Mouse (Mus musculus): ENCODE results near the gene Tead1.

Gene Tead1

DNA sequence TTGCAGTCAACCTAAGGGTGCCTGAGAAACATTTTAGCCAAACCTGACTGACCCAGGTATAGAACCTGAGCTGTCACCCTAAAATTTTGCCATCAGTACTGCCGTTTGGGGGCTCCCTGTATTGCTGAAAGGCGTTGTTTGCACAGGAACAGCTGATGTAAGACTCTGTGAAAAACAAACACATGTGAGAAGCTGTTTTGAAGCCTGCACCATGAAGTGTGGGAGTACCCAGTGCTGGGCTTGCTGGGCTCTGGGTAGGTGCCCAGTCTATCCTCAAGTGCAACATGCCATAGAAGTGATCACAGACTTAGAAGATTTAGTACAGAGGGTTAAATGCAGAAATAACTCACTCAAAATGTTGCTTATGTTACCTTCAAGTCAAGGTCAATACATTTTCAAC, 49.3 kb downstream of the Tead1 start:
- DNase-seq (ENCODE audit: low spot score in 2 of 2), result no peak

DNA sequence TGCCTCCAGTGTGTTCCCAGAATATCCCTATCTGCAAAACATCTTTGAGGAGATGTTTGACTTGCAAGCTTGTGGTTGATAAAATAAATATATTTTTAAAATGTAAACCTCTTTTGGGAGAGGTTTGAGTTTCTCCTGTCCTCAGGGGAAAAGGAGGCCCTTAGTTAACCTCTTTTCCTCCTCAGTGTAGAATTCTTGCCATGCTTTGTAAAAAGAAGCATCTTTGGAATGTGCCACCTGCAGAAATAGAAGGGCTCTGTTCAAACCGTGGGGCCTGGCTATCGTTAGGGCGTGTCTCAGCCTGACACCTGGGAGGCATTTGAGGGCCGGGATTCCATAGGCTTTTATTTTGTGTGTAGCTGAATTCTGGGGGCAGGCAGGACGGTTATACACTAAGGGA, 51.1 kb downstream of the Tead1 start:
- DNase-seq (ENCODE audit: low spot score in 2 of 2), result no peak

DNA sequence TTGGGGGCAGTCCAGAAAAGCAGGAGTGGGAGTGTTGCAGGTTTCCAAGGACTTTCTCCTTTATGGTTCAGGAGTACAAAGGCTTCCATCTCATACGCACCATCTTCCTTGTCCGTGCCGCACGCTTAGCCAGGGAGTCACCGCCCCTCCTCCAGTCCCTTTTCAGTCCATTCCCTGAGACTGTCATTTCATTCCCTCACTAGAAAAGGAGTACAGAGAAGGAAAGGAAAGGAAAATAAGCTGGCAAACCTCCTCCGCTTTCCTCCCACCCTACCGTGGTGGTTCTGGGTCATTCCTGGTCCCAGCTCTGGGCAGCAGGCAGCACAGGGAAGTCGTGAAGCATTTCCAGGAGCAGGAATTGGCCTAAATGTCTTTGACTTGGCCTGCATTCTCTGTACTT, 52.5 kb downstream of the Tead1 start:
- no peak for DNase-seq (ENCODE audit: low spot score in 2 of 2)

DNA sequence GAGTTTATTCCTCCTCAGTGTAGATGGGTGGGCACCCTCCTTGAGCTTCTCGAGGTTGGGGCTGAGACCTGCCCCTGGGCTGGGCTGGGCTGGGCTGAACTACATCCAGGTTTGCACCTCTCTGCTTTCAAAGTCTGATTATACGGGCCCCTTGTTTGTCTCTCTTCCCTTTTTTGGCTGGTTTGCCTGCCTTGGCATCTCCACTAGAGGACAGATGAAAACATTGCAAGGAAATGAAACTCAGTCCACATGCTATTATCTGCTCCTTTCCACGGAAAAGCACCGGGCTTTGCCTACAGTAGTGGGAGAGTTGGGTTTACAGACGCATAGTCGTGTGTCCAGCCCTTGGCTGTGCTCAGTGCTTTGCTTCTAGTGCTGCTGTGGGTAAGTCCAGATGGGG, 60.1 kb downstream of the Tead1 start:
- no peak for DNase-seq (ENCODE audit: low spot score in 2 of 2)

DNA sequence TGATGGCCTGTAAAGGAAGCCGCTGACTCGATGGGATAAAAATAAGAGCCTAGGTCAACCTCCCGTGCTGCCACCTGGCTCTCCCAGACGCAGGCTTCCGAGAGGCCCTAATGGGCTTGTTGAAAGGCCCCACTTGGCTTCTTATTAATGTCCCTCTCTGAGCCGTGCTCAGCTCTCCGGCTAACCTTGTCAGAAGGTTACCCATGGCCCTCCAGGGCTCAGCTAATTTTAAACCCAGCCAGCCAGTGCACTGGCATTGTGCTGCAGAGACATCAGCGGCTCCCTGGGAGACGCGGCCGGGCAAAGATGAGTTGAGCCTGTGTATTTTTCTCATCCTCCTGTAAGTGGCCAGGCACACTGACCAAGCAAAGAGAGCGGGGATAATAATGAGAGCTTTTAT, 62.7 kb downstream of the Tead1 start:
- no peak for DNase-seq (ENCODE audit: low spot score in 2 of 2)

GRCm38 (mm10) chr7:112743063-112743462, 63.9 kb downstream of the Tead1 start:
- DNase-seq (ENCODE audit: low spot score in 2 of 2), result no peak

- DNase-seq (ENCODE audit: low spot score in 2 of 2), result no peak
These were observed 64.7 kb downstream of the Tead1 start for GRCm38 (mm10) chr7:112743621-112744395.

DNA sequence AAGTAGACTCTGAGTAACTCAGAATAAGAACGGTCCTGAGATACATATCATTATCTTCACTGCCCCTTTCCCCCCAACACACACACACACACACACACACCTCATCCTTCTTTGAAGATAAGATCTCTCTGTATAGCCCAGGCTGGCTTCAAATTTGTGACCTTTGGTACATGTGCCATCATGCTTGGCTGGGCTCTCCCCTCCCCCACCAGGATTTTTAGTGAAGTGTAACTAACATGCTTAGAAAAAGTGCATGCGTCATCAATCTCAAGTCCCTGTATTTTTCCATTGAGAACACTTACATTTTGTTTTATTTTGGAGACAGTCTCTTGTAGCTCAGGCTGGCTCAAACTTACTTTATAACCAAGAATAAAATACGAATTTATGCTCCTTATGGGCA, 68.1 kb downstream of the Tead1 start:
- no peak for DNase-seq (ENCODE audit: low spot score in 2 of 2)

GRCm38 (mm10) chr7:112747836-112748235, 68.7 kb downstream of the Tead1 start:
- DNase-seq (ENCODE audit: low spot score in 2 of 2), result no peak

GRCm38 (mm10) chr7:112748327-112748726, 69.2 kb downstream of the Tead1 start:
- no peak for DNase-seq (ENCODE audit: low spot score in 2 of 2)

DNA sequence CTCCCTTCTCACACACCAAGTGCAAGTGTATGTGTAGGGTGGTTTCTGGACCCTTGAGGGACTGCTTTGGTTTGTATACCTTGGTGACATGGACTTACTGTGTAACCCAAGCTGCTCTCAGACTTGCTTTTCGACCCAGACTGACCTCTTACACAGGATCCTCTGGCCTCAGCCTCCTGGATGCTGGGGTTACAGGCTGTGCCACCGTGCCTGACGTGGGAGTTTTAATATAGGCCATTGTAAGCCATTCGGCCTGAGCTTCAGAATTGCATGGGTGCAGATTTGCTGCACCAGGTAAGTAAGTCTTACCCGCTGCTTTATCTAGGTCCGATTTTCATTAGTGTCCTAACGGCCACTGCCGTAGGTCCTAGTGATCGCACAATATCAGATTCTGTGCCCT, 71.0 kb downstream of the Tead1 start:
- no peak for DNase-seq (ENCODE audit: low spot score in 2 of 2)

DNA sequence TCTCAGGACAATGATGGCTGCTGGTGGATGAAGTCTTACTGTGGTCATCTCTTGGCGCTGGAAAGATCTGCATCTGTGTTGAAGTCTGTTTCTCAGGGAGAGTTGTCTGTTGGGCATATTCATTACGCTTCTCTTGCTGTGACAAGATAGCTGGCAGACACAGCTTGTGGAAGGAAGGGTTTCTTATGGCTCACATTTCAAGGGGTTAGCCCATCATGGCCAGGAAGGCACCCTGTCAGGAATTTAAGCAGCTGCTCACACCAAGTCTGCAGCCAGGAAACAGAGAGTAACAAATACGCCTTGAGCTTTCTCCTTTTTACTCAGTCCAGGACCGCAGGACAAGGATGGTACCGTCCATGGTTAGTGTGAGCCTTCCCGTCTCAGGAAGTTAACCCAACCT, 73.2 kb downstream of the Tead1 start:
- no peak for DNase-seq (ENCODE audit: low spot score in 2 of 2)

GRCm38 (mm10) chr7:112753314-112753713, 74.2 kb downstream of the Tead1 start:
- no peak for DNase-seq (ENCODE audit: low spot score in 2 of 2)

DNA sequence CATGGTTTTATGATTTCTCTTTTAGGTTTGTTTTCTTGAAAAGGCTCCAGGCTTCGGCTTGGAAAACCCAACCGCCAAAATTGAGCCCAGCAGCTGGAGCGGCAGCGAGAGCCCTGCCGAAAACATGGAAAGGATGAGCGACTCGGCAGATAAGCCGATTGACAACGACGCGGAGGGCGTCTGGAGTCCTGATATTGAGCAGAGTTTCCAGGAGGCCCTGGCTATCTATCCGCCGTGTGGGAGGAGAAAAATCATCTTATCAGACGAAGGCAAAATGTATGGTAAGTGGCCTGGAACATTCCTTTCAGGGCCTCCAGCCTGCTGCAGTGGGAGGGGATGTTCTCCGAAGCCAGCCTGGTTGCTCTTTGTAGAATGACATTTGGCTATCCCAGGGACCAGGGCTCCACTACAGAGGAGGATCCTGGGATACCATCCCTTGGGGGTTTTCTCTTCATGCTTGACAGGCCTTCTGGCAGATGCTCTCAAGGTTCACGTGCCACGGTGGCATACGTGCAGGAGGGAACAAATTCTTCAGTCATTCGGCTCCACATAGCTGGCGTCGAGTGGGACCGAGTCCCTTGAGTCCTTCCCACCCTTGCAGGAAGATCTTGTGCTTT, 80.3 kb downstream of the Tead1 start:
- no peak for DNase-seq (ENCODE audit: low spot score in 2 of 2)

- DNase-seq (ENCODE audit: low spot score in 2 of 2), result no peak
These were observed 81.2 kb downstream of the Tead1 start for GRCm38 (mm10) chr7:112760293-112760692.

DNA sequence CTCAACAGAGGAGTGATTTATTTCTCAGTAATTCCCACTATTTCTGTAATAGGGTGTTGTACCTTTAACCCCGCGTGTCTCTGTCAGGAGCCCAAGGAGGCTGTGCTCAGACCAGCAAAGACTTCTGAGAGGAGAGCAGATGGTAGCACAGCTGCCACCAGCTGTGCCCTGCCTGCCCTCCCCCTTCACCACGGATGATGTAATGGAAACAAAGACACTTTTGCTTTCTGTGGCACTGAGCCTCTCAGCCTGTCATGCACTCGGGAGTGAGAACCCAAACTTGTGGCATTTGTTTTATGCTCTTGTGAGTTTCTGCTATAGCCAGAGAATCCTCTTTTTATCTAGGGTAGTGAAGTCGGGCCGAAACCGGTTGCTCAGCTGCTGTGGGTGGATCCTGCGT, 81.7 kb downstream of the Tead1 start:
- DNase-seq (ENCODE audit: low spot score in 2 of 2), result peak; percentile 33 to 38

- no peak for DNase-seq (ENCODE audit: low spot score in 2 of 2)
These were observed 83.8 kb downstream of the Tead1 start for GRCm38 (mm10) chr7:112762870-112763269.

GRCm38 (mm10) chr7:112763513-112763912, 84.4 kb downstream of the Tead1 start:
- DNase-seq (ENCODE audit: low spot score in 2 of 2), result no peak

- no peak for DNase-seq (ENCODE audit: low spot score in 2 of 2)
These were observed 85.8 kb downstream of the Tead1 start for GRCm38 (mm10) chr7:112764921-112765320.

DNA sequence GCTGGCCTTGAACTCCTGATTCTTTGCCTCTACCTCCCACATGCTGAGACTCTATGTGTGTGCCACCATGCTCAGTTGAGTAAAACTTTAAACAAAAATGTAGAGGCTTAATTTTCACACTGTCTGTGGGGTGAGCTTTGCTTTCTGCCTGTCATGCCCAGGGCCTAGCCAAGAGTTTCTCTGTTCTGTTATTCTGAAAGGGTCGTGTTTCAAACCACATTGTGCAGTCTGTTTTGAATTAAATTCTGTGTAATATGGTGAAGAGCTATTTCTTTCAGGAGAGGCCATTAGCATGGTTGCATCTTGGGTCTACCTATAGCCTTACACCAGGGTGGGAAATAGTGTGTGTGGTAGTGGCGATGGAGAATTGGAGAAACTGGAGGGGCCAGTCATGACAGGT, 90.7 kb downstream of the Tead1 start:
- no peak for DNase-seq (ENCODE audit: low spot score in 2 of 2)

GRCm38 (mm10) chr7:112771461-112771860, 92.3 kb downstream of the Tead1 start:
- DNase-seq (ENCODE audit: low spot score in 2 of 2), result no peak

DNA sequence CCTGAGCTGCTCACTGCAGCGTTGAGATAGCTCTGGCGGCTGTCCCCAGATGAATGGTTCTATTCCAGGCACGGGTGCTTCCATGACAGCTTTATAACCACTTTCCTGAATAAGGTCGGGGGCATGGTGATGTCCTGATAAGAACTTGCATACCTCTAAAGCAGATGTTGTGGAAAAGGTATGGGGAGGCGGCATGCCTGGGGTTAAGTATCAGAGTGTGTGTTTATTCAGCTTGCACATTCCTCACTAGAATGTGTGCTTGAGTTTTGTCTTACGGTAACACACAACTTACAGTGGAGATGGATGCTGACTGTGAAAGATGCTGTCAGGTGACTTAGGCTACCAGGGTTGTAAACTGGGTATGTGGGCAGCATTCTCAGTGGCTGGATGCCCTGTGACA, 93.7 kb downstream of the Tead1 start:
- no peak for DNase-seq (ENCODE audit: low spot score in 2 of 2)

DNA sequence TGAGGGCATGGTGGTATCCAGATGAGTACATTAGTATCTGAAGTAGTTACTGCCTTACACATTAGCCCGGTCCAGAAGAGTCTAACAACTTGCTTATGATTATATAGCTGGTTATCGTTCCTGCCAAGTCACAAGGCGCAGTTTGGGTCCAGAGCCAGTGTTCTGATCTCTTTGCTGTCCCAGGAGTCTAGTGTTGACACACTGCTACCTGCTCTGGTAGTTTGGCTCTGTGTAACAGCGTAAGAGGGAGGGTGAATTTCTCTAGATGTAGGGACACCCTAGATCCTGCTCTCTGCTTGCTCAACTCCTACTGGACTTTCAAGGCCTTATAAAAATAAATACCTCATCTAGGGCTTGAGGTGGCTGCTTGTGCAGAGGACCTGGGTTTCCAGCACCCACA, 94.5 kb downstream of the Tead1 start:
- no peak for DNase-seq (ENCODE audit: low spot score in 2 of 2)

DNA sequence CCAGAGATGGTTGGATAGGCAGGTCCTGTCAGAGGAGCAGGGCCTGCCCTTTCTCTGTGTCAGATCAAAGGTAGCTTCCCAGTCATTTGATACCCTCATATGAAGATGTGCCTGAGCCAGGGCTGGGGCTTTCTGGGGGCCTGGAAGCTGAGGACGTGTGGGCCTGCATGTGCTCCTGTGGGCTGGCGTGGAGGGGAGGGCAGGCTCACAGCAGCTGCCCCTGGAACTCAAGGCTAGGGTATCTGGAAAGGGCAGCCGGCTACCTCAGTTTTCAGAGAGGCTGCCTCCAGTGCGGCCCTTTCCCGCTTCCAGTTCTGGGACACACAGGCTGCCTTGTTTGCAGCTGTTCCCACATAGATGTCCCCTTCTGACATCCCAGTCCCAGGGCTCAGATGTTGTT, 96.7 kb downstream of the Tead1 start:
- no peak for DNase-seq (ENCODE audit: low spot score in 2 of 2)

Data from left cerebral cortex, adult 9 months (tissue).